Mouse (Mus musculus) heart, adult 11 months (tissue): ENCODE data around the gene Zfp541.

Experiments used
- DNase-seq: peaks from one replicate; pipeline ENCODE4 v3.0.0; 2022

Zfp541 gene

DNA sequence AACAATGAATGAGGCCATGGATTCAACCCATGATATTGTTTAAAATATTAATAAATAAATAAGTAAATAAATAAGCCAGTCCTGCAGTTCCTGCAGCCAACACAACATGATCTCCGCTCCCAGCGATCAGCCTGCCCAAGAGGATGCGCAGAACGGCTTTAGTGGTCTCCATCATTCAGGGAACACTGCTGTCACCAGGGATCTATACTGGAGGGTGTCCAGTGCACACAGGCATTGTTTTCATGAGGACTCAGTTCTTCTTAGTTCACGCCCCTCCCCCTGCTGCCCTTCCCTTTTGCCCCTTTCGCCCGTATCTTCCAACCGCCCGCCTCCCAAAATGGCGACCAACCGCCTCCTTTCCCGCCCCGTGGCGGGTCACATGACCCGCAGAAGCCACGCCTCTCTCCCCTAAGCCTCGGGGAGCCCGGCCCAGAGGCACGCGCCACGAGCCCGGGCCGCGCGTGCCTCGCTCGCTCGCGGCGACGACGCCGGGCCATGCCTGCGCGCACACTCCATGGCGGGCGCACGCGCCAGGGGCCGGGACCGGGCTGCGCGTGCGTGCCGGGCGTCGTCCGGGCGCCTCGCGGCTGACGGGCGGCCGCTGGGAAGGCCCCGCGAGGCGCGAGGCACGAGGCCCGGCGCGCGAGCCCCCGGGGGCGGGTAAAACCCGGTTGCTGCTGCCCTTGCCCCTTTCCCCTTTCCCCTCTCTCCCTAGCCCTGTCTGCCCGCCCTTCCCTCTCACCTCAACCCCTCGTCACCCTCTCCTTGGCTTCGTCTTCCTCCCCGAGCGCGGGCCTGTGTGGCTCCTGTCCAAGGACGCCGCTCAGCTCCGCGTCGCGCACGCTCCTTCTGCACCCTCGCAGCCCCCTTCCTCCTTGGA, at the start of gene Zfp541:
Zfp541 (plus strand) TSS at position 596 of the 880 bp plus-strand sequence.
- peak; percentile 79 for DNase-seq

DNA sequence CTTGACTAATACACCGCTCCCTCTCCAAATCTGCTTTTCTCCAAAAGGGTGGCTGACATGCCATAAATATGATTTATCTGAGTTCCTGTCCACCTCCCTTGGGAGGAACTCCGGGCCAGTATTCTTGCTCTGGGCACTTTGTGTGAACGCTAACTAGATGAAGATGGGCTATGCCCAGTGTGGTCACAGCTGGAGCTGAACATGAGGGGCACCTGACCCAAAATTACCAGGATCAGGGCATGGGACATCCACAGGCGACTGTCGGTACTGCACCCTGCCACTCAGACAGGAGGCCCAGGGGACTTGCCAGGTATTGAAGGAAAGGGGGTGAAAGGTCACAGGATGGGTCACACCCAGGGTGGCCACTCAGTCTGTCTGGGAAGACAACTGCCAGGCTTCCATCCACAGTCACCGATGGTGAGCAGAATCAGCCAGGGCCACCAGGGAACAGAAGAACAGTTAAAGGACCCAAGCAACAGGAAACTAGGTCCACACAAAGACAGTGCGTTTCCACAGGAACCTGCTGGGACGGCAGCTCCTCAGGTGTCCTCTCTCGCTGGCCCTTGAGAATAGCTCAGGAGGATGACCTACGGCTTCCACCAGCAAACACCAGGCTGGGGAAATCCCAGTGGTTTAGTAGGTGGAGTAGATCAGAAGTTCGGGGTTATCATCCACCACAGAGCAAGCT, 48.9 kb upstream of the Zfp541 start:
- DNase-seq = peak; percentile 95

DNA sequence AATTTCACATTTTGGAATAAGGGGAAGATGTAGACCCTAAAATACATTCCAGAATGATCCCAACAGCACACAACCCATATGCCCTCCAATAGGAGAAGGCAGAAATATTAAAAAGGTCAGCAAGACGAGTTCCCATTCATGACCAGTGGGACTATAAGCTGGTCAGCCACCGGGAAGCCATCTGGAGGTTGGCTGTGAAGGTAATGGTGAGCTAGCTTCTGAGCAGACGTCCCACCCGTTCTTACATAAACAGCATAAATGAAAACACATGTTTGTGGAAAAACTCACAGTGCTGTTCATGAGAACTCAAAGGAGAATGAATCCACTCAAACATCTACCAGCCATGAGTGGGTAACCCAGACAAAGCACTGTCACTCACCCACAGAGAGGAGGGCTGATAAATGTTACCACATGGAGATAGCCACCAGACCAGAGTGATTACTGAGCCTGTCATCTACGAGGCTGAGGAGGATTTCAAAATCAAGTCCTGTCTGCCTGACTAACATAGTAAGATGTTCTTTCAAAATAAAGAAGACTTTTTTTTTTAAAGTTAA, 47.8 kb upstream of the Zfp541 start:
- no peak for DNase-seq

DNA sequence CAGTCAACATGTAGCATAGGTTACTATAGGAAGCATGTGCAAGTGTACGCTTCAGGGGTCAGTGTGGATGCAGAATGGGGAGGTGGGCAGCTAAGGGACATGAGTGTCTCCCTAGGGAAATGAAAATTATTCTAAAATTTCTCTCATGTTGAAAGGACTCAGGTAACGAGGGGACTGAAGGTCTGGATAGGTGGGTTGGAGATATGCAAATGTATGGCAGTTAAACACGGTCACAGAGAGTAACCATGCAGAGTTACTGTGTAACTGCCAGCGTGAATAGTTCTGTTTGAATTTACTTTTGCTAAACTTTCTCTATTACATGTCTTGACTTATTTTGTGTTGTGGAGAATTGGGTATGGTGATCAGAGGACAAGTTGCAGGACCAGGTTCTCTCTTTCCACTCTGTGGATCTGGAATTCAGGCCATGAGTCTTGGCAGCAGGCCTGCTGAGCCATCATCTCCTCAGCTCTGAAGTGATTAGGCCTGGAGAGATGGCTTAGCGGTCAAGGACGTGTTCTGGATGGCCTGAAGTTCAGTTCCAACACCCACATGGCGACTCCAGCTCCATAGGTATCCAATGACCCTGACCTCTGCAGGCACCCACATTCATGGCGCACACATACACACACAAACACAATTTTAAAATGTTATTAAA, 47.0 kb upstream of the Zfp541 start:
- DNase-seq = peak; percentile 97

DNA sequence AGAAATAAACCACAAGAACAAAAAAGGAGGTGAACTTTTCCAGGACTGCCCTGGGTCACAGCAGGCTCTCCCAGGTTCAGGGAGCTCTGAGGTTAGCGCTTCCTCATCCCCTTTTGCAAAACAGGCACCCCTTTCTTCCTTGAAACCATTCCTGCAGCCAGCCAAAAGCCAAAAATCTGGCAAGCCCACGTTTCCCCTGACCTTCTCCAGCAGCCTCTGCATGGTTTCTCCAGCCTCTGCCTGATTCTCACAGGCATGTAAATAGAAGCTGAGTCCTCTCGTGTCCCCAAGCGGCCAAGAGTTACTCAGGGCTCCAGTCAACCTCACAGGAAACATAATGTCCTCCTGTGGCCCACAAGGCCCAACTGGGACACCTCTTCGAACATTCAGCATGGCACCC, 46.2 kb upstream of the Zfp541 start:
- no peak for DNase-seq

DNA sequence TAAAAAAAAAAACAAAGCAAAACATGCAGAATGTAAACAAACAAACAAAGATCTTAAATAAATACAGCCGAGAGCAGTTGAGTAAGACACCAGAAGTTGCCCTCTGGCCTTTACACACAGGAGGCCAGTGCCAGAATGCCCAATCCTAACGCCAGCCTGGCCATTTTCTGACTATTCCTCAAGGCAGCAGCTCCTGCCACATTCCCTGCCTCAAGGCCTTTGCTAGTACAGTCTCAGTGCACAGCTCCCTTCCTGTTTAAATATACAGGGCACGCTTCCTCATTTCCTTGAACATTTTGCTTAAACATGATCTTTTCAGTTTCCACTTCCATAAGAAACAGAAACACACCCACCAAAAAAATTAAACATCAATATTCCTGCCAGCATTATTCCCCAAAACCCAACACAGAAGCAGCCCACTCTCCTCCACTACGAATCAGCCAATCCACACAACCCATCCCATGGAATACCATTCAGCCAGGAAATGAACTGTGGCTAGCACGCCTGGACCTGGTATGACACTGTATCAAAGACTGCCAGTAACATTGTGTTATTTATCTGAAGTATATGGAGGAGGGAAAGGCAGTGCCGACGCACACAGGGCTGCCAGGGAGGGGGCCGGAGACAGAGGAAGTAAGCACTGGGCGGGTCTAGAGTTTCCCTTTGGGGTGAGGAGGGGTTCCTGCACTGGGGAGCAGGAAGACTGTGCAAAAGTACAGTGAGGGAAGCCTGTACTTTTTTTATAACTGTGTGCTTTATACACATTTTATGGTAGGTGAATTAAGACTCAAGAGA, 43.4 kb upstream of the Zfp541 start:
- DNase-seq = peak; percentile 98

DNA sequence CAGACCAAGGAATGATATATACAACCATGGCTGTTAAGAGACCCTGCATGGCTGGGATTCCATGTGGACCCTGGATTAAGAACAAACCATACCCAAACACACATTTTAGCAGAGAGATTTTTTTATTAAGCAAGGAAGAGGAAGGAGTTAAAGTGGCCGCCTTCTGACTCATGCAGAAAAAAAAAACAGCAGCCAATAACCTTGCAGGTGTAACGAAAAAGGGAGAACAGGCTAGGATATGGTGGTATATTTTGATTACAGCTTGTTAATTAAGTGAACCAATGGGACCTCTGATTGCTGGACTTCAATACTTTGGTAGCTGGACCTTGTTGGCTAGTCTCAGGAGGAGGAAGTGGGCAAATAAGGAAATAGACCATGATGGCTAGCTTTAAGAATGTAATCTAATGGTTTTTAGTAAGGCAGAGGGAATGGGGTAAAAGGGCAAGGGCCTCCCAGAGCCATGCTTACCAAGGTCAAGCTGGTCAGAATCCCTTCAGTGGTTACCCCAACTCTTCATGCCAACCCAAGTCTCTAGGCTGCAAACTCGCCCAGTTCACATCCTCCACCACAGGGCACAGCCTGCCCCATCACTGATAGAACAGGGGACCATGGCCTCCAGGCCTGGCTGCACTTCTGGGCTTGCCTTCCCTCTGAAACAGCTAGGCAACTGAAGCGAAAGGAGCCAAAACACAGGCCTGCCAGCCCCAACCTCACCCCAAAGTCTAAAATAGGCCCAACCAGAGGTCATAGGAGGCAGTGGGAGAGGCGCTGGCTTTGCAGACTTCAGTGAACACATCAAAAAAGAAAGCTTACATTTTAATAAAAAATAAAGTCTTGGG, 42.1 kb upstream of the Zfp541 start:
- peak; percentile 96 for DNase-seq

DNA sequence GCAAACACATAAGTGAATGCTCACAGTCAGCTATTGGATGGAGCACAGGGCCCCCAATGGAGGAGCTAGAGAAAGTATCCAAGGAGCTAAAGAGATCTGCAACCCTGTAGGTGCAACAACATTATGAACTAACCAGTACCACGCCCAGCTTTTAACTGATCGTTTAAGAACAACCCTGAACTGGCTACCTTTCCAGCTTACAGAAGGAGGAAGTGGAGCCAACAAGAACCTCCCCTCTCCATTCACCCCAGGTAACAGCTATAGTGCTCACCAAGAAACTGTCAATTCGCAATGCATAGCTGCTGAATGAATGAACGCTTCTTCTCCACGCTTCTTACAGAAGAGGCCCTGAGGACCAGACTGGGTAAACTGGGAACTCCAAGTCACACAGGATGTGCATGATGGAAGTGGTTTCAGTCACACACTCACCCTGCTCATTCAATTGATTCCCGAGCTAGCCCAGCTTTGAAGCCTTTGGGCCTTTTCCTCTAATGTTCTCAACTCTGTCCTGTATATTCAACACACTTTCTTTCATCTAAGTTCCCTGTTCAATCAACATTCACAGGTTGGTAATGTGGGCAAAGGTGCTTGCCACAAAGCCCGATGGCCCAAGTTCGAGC, 36.9 kb upstream of the Zfp541 start:
- DNase-seq = no peak

DNA sequence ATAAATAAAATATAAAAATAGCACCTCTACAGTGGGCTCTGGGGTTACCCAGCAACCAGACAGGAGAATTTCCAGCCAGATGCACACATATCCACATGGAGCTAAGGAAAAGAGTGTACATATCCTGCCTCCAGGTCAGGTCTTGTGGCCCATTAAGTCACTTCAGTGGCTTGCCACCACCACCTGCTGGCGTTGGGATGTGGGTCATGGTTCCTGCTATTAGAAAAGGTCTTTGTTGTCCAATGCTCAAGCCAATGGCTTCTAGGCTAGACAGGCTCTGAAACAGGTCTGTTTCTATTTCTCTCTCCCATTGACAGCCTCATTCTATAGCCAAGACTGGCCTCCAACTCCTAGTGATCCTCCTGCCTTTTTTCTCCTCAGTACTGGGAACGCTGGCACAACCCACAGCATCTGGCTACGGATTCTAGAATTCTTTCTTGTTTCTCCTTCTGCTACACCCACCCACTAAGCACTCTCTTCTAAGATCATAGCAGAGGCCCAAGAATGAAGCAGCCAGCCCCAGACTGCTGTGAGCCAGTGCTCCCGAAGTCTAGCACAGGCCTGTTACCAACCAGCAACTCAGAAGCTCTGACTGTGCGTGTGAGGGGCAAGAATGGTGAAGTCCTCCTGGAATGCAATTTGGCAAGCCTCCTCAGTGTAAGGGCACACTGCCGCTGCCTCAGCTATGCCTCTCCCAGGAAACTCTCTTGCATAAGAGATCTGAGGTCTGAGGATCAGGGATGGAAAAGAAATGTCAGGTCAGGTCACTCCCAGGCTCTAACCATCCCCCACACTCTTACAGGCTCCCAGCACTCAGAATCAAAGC, 33.3 kb upstream of the Zfp541 start:
- peak; percentile 96 for DNase-seq

DNA sequence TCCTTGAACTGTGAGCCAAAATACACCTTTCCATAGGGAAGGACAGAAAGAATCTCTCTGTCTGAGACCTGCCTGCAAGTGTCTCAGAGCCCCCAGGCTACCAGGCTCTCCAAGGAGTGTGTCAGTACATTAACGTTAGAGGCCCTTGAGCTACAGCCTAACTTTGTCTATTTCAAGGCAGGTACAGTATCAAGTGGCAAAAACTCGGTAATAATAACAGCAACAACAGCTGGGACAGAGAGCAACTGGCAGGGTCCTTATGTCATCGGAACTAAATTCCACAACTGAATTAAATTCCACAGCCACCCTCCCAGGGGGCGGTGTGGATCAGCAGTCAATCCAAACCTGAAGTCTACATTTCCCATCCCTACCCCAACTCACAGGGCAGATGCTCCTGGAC, 30.5 kb upstream of the Zfp541 start:
- DNase-seq = no peak

DNA sequence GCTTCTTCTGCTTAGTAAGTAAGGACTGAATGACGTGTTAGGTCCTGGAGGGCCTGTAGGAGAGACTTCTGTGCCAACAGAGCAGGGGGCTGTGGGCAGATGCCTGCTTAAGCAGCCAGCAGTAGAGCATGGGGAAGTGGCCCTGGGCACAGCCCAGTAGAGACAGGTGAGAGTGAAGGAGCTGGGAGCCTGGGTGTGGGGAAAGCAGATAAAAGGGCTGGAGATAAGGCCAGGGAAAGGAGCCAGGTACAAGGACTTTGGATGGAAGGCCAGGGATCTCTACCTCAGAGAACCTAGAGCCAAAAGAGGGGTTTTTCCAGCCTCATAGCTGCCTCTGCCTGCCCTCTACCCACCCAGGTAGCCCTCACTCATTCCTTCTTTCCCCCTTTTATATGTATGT, 28.6 kb upstream of the Zfp541 start:
- peak; percentile 90 for DNase-seq

DNA sequence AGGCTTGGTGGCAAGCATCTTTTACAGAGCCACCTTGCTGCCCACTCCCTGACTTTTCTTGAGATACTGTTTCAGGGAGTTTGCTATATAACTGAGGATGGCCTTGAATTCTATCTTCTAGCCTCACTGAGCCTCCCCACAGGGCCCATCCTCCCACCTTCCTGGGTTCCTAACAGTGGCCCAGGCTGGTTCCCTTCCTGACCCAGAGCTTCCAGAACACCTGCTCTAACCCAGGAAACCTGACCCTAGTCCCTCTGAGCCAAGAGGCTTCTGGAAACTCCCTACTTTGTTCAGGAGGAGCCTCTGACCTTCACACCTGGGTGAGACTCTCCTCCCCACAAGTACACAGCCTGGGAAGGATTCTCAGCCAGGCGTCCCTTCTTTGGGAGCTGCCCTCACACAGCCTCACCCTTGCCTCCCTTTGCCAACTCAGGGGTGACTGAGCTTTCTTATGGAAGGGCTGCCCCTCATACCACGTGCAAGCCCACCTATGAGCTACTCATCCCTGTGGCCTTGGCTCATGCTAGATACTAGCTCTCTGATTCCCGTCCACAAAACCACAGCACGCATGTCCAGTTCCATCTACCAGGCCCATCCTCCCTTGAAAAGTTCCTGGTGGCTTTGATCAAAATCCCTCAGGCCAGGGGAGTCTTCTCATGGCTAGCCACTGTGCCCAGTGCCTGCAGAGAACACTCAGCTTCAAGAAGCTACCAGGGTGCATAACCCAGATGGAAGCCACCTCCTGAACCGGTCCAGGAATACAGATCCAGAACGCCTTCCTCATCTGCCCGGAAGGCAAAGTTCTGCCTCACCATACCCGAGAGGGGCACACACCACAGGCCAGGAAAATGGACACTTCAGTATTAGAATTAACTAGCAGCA, 27.8 kb upstream of the Zfp541 start:
- peak; percentile 84 for DNase-seq

DNA sequence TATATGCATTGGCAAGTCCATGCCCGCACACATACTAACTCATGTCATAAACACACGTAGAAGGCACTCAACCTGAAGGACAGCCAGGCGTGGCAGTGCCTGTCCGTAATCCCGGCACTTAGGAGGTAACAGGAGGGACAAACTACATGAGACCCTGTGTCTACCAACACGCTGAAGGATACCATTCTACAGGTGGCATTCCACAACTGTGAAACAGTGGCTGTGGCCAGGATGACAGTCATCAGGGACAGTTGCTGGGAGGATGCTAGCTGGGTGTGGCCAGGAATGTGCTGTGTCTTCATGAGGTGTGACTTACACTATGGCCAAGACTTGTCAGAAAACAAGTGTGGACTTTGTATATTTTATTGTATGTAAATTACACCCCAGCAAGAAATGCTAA, 24.6 kb upstream of the Zfp541 start:
- peak; percentile 83 for DNase-seq

DNA sequence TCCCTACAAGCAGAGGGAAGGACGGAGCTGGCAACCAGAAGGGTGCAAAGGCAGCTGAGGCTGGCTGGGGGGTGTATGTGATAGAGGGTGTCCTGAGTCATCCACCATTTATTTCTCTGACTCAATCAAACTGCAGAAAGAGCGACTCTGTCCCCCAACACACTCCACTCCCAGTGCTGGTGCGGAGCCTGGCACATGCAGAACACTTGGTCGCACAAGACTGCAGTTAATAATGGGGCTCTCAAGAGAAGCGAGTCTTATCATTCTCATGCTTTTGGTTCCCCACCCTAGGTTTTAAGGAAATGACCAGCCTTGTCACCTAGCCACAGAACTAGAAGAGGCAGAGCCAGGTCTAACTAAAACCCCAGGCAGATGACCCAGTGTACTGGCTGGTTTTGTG, 22.3 kb upstream of the Zfp541 start:
- DNase-seq = peak; percentile 49

DNA sequence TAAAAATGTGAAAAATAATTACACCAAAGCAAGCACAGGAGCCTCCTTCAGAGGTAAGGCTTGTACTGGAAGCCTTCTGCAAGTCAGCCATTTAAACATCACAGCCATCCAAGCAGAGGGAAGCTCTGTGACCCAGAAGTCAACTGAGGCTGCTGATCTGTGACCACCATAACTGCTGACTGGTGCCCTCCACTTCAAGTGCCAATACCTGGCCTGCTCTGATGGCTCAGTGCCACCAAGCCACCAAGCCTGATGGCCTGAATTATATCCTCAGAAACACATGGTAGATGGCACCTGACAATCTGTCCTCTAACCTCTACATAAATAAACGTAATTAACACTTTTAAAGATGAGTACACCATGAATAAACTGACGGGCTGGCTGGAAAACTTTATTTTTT, 20.4 kb upstream of the Zfp541 start:
- peak; percentile 79 for DNase-seq

DNA sequence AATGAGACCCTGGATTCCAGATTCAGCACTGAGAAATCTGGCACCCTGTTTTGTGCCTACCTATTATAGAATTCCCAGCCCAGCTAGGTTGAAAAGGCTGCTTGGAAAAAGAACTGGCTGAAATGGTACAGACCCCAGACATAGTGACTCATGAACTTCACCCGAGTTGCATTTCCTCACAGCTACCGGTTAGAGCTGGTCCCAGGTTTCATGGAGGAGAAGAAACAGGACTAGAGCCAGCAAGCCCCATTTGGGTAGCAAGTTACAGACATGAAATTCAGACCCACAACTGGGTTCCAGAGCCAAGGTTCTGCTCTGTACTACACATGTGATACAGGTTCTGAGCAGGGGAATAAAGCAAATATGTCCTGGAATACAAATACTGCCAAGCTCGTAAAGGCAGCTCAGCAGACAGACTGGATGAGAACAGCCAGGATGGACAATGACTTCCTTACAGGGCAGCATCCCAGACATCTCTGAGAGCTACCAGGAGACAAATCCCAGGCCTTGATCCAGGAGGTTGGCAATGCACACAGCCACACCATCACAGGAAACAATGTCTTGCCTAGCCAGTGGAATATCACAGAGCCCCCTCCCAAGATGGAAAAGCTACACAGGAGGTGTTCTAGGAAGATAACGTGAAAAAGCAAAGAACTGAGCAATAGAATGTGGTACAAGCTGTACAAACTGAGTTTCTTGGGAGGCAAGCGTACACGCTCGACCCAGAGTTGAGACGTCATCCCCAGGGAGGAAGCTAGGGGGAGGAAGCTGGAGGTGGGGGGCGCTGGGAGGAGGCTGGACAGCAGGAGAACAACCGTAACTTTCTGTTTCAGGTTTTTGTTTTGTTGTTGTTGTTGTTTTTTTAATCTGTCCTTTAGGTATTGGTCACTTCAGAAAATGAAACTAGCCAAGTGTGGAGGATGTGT, 18.5 kb upstream of the Zfp541 start:
- peak; percentile 95 for DNase-seq

DNA sequence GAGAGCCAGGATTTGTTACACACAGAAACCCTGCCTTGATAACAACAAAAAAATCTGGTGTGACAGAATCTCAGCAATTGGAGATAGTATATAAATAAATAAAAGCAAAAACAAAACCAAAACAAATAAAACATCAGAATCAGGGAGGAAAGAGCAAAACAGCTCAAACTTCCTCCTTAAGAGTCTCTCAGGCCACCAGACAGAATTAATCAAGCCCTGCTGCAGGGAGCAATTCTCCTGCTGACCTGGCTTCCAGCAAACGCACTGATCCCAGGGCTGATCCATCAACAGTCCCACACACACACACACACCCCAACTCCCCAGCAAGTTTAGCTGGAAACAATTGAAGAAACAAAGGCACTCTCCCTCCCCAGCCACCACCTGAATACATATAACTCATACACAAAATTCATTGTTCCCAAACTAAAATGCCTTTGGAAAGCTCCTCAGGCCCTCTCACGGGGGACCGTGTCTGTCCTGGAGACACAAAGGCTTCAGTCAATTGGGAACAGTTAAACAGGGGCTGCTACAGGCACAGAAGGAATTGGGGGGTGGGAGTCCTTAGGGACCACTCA, 17.7 kb upstream of the Zfp541 start:
- DNase-seq = peak; percentile 84

DNA sequence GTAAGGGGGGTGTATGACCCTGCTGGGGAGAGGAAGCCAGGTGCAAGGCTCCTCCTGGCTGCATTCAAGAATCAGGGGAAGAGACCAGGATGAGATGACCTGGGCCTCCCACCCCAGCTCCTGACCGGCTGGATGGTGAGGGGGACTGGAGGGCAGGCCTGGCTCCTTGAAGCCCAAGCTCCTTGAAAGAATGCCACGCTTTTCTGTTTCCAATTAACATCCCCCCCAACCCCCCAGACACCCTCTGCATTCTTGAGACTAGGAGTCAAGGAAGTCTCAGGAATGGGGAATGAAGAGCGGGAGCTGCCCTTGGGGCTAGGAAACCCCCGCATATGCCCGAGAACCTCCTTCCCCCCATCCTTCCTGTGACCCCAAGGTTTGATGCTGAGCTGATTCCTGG, 17.1 kb upstream of the Zfp541 start:
- DNase-seq = peak; percentile 93
